Mouse (Mus musculus): ENCODE measurements around the gene Cby3. TPM values are rescaled to one million over a fixed set of nuclear protein-coding genes. Genes with fewer than 3 reads are reported as not detected.
A peak's percentile ranks its signal among the peaks of the same experiment; 100 is the strongest.
"Not testable (repeated sequence)": the region's sequence is repeated elsewhere in the genome, so short reads cannot be mapped to it uniquely, and the experiment has no call there.

The Cby3 gene
- polyA plus RNA-seq, 1 experiment from 2014 or later: 0.37 TPM

- no peak for TF ChIP-seq CTCF (IDR thresholded peaks at IDR 0.05; ENCODE audit: low read depth)
- DNase-seq (no peak), ATAC-seq (ENCODE audit: insufficient read depth) (no peak)
- Histone ChIP-seq H3K4me1 (ENCODE audit: insufficient read depth) (no peaks in the 10 kb centered on the region), H3K4me2 (no peak overlapping the region), H3K9me3 (ENCODE audit: low read depth, low read length) (no peaks in the 10 kb centered on the region), H3K36me3 (ENCODE audit: insufficient read depth) (no peaks in the 10 kb centered on the region), H3K9ac (no peak overlapping the region), H3K27me3 (ENCODE audit: insufficient read depth, low read length) (no peaks in the 10 kb centered on the region), H3K4me3 (ENCODE audit: low read depth, low read length) (no peak overlapping the region), H3K27ac (ENCODE audit: low read depth) (no peak overlapping the region)
- WGBS: 59% methylated on average over 4 of the region's 4 CpGs
Observed at GRCm38 (mm10) chr11:50345486-50345885, 8.8 kb upstream of the Cby3 start.

GRCm38 (mm10) chr11:50346256-50347032 lies 7.8 kb upstream of the Cby3 start:
- no peak overlapping the region for H3K27ac ChIP-seq (ENCODE audit: low read depth)
- H3K9me3 ChIP-seq (ENCODE audit: low read depth, low read length): no peaks in the 10 kb centered on the region
- 78% methylated on average over 9 of the region's 9 CpGs for WGBS
- no peak for TF ChIP-seq CTCF (IDR thresholded peaks at IDR 0.05; ENCODE audit: low read depth)
- H3K4me1 ChIP-seq (ENCODE audit: insufficient read depth): no peaks in the 10 kb centered on the region
- H3K9ac ChIP-seq: no peak overlapping the region
- H3K4me3 ChIP-seq (ENCODE audit: low read depth, low read length): no peak overlapping the region
- no peak for ATAC-seq (ENCODE audit: insufficient read depth)
- H3K4me2 ChIP-seq: no peak overlapping the region
- no peaks in the 10 kb centered on the region for H3K27me3 ChIP-seq (ENCODE audit: insufficient read depth, low read length)
- no peaks in the 10 kb centered on the region for H3K36me3 ChIP-seq (ENCODE audit: insufficient read depth)
- DNase-seq: no peak

- H3K4me3 ChIP-seq (ENCODE audit: low read depth, low read length): no peak overlapping the region
- no peak for TF ChIP-seq CTCF (IDR thresholded peaks at IDR 0.05; ENCODE audit: low read depth)
- H3K36me3 ChIP-seq (ENCODE audit: insufficient read depth): no peaks in the 10 kb centered on the region
- no peaks in the 10 kb centered on the region for H3K4me1 ChIP-seq (ENCODE audit: insufficient read depth)
- no peak overlapping the region for H3K9ac ChIP-seq
- no peaks in the 10 kb centered on the region for H3K27me3 ChIP-seq (ENCODE audit: insufficient read depth, low read length)
- no peak for ATAC-seq (ENCODE audit: insufficient read depth)
- H3K9me3 ChIP-seq (ENCODE audit: low read depth, low read length): no peaks in the 10 kb centered on the region
- no peak for DNase-seq
- H3K4me2 ChIP-seq: no peak overlapping the region
- 71% methylated on average over 2 of the region's 2 CpGs for WGBS
- no peak overlapping the region for H3K27ac ChIP-seq (ENCODE audit: low read depth)
Observed at GRCm38 (mm10) chr11:50352177-50352576, 2.1 kb upstream of the Cby3 start.

DNA sequence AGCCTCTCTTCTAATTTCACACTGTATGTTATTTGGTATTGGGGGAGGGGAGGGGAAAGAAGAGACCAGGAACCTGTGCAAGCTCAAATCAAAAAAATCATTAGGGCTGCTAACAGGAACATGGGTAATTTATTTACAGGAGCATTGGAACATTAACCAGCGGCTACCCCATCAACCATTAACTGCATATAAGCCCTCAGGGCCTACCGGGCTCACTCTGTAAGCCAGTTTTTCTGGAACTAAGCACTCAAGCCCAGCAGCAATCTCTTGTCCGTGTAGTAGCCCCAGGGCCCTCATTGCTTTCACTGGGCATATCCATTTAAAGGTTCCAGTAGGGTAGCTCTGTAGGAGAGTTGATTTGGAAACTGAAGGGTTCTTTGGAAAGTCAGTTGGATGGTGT lies 589 bp downstream of the Cby3 start:
- WGBS: 65% methylated on average over 3 of the region's 3 CpGs
- no peak overlapping the region for H3K4me3 ChIP-seq (ENCODE audit: low read depth, low read length)
- no peak overlapping the region for H3K27ac ChIP-seq (ENCODE audit: low read depth)
- ATAC-seq (ENCODE audit: insufficient read depth) (no peak), DNase-seq (no peak)
- H3K4me1 ChIP-seq (ENCODE audit: insufficient read depth): no peaks in the 10 kb centered on the region
- H3K9me3 ChIP-seq (ENCODE audit: low read depth, low read length): no peaks in the 10 kb centered on the region
- H3K4me2 ChIP-seq: no peak overlapping the region
- no peaks in the 10 kb centered on the region for H3K36me3 ChIP-seq (ENCODE audit: insufficient read depth)
- no peak for TF ChIP-seq CTCF (IDR thresholded peaks at IDR 0.05; ENCODE audit: low read depth)
- peaks cover 6% of the 10 kb centered on the region for H3K27me3 ChIP-seq (ENCODE audit: insufficient read depth, low read length)
- H3K9ac ChIP-seq: no peak overlapping the region

- DNase-seq (no peak), ATAC-seq (ENCODE audit: insufficient read depth) (no peak)
- Histone ChIP-seq H3K27ac (ENCODE audit: low read depth) (no peak overlapping the region), H3K4me2 (no peak overlapping the region), H3K9me3 (ENCODE audit: low read depth, low read length) (no peaks in the 10 kb centered on the region), H3K36me3 (ENCODE audit: insufficient read depth) (no peaks in the 10 kb centered on the region), H3K27me3 (ENCODE audit: insufficient read depth, low read length) (peaks cover 6% of the 10 kb centered on the region), H3K9ac (no peak overlapping the region), H3K4me3 (ENCODE audit: low read depth, low read length) (no peak overlapping the region), H3K4me1 (ENCODE audit: insufficient read depth) (no peaks in the 10 kb centered on the region)
- WGBS: 66% methylated on average over 1 of the region's 1 CpGs
- TF ChIP-seq CTCF (IDR thresholded peaks at IDR 0.05; ENCODE audit: low read depth): no peak
Observed at GRCm38 (mm10) chr11:50355395-50355794, 1.1 kb downstream of the Cby3 start.

- Histone ChIP-seq H3K27me3 (ENCODE audit: insufficient read depth, low read length) (peaks cover 6% of the 10 kb centered on the region), H3K4me3 (ENCODE audit: low read depth, low read length) (peak overlapping the region; percentile 52), H3K36me3 (ENCODE audit: insufficient read depth) (no peaks in the 10 kb centered on the region), H3K9ac (peak overlapping the region; percentile 60), H3K27ac (ENCODE audit: low read depth) (peak overlapping the region; percentile 72), H3K4me2 (peak overlapping the region; percentile 93), H3K9me3 (ENCODE audit: low read depth, low read length) (no peaks in the 10 kb centered on the region), H3K4me1 (ENCODE audit: insufficient read depth) (no peaks in the 10 kb centered on the region)
- ATAC-seq (ENCODE audit: insufficient read depth): peak; percentile 71
- no peak for TF ChIP-seq CTCF (IDR thresholded peaks at IDR 0.05; ENCODE audit: low read depth)
- DNase-seq: peak; percentile 78
- WGBS: 2% methylated on average over 74 of the region's 74 CpGs
Observed at GRCm38 (mm10) chr11:50358950-50359861, 4.9 kb downstream of the Cby3 start.

GRCm38 (mm10) chr11:50361282-50361681 lies 7.0 kb downstream of the Cby3 start:
- not testable (repeated sequence) for H3K27me3 ChIP-seq (ENCODE audit: insufficient read depth, low read length); ATAC-seq (ENCODE audit: insufficient read depth); DNase-seq; H3K4me3 ChIP-seq (ENCODE audit: low read depth, low read length); H3K36me3 ChIP-seq (ENCODE audit: insufficient read depth); H3K4me1 ChIP-seq (ENCODE audit: insufficient read depth); H3K27ac ChIP-seq (ENCODE audit: low read depth); H3K4me2 ChIP-seq; H3K9ac ChIP-seq; H3K9me3 ChIP-seq (ENCODE audit: low read depth, low read length)
- WGBS: 67% methylated on average over 1 of the region's 1 CpGs
